Mouse (Mus musculus): ENCODE results near the gene Eif4e2.

GRCm38 (mm10) chr1:87198119-87199065 is 15.3 kb upstream of the Eif4e2 start:
- TF ChIP-seq CTCF (IDR thresholded peaks at IDR 0.05; ENCODE audit: insufficient read depth, low read length) (no peak), POLR2A (IDR thresholded peaks at IDR 0.05; ENCODE audit: borderline replicate concordance, extremely low read depth, low read depth, low read length) (no peak)
